Mouse (Mus musculus) ovary, postnatal 36 days (tissue): ENCODE measurements around the gene Elp5.
"Not testable (repeated sequence)": the region's sequence is repeated elsewhere in the genome, so short reads cannot be mapped to it uniquely, and the experiment has no call there.

Experiments
- DNase-seq: peaks from one replicate; pipeline ENCODE4 v3.0.0; 2022; ENCODE audit warnings: low spot score, mixed read lengths

Gene Elp5

GRCm38 (mm10) chr11:69934169-69934568 is 48.1 kb downstream of the Elp5 start:
- peak; percentile 91 for DNase-seq

- DNase-seq, result no peak
Measured at GRCm38 (mm10) chr11:69933066-69933465, 49.3 kb downstream of the Elp5 start.

- no peak for DNase-seq
Measured at GRCm38 (mm10) chr11:69932254-69932653, 50.1 kb downstream of the Elp5 start.

- DNase-seq, result no peak
Measured at GRCm38 (mm10) chr11:69931769-69932168, 50.5 kb downstream of the Elp5 start.

- DNase-seq, result no peak
Measured at GRCm38 (mm10) chr11:69930967-69931537, 51.3 kb downstream of the Elp5 start.

GRCm38 (mm10) chr11:69930176-69930575 is 52.1 kb downstream of the Elp5 start:
- not testable (repeated sequence) for DNase-seq

- no peak for DNase-seq
Measured at GRCm38 (mm10) chr11:69929712-69930111, 52.6 kb downstream of the Elp5 start.

GRCm38 (mm10) chr11:69927501-69927900 is 54.8 kb downstream of the Elp5 start:
- DNase-seq, result no peak

GRCm38 (mm10) chr11:69922796-69923195 is 59.5 kb downstream of the Elp5 start:
- no peak for DNase-seq

GRCm38 (mm10) chr11:69922012-69922756 is 60.1 kb downstream of the Elp5 start:
- DNase-seq, result no peak

- peak; percentile 100 for DNase-seq
Measured at GRCm38 (mm10) chr11:69921114-69922011, 61.0 kb downstream of the Elp5 start, which contains the start of gene Eif5a. Eif5a (minus strand) TSS chr11:69921958.

GRCm38 (mm10) chr11:69920266-69921031 is 61.9 kb downstream of the Elp5 start:
- DNase-seq, result peak; percentile 27

- peak; percentile 65 for DNase-seq
Measured at GRCm38 (mm10) chr11:69919661-69920265, 62.6 kb downstream of the Elp5 start.

GRCm38 (mm10) chr11:69919053-69919452 is 63.3 kb downstream of the Elp5 start:
- no peak for DNase-seq
